Mouse (Mus musculus) heart, postnatal 0 days (tissue): ENCODE results near the gene Vangl2. TPM values are rescaled to one million over a fixed set of nuclear protein-coding genes. Genes with fewer than 3 reads are reported as not detected.

Experiments used
- ATAC-seq: fragments of 200-750 bp; cut with Nextera tagmentation; 2 replicates; pipeline ENCODE4 v1.8.0; 2017; ENCODE audit warnings: low read depth, moderate number of reproducible peaks, moderate library complexity; ENCODE audit not compliant: insufficient read depth
- DNase-seq: peaks from one replicate; pipeline ENCODE4 v3.0.0-alpha.2; 2016; ENCODE audit warnings: low spot score
- H3K27ac ChIP-seq: fragments of 300-500 bp; sonication (generic); 2 replicates; pipeline ENCODE4 v1.5.1; 2014; ENCODE audit warnings: low read depth, mild to moderate bottlenecking
- H3K27me3 ChIP-seq: fragments of 300-500 bp; sonication (generic); 2 replicates; pipeline ENCODE4 v1.6.1; 2014; ENCODE audit warnings: low read length, mixed read lengths; ENCODE audit not compliant: control insufficient read depth, insufficient read depth
- H3K36me3 ChIP-seq: fragments of 300-500 bp; sonication (generic); replicated peaks from 2 replicates; pipeline ENCODE4 v1.6.1; 2014; ENCODE audit warnings: low read length, mixed read lengths; ENCODE audit not compliant: control insufficient read depth, insufficient read depth
- H3K4me1 ChIP-seq: fragments of 300-500 bp; sonication (generic); 2 replicates; pipeline ENCODE4 v1.6.1; 2014; ENCODE audit warnings: antibody characterized with exemption; ENCODE audit not compliant: control insufficient read depth, insufficient read depth
- H3K4me2 ChIP-seq: fragments of 300-500 bp; sonication (generic); 2 replicates; pipeline ENCODE4 v1.6.1; 2014; ENCODE audit warnings: low read depth, mild to moderate bottlenecking, low read length, moderate library complexity
- H3K4me3 ChIP-seq: fragments of 300-500 bp; sonication (generic); 2 replicates; pipeline ENCODE4 v1.5.1; 2014; ENCODE audit warnings: low read depth, low read length
- H3K9ac ChIP-seq: fragments of 300-500 bp; sonication (generic); replicated peaks from 2 replicates; pipeline ENCODE4 v1.6.1; 2014; ENCODE audit warnings: low read depth, low read length, mixed read lengths
- H3K9me3 ChIP-seq: fragments of 300-500 bp; sonication (generic); replicated peaks from 2 replicates; pipeline ENCODE4 v1.6.1; 2016; ENCODE audit warnings: low read length; ENCODE audit not compliant: control insufficient read depth
- CTCF ChIP-seq: IDR thresholded peaks from 2 replicates; pipeline ENCODE4 v1.5.1; 2016; ENCODE audit warnings: antibody characterized with exemption, control low read depth, low read depth
- EP300 ChIP-seq: IDR thresholded peaks from 2 replicates; pipeline ENCODE4 v1.6.1; 2016; ENCODE audit warnings: antibody characterized with exemption, low read depth
- WGBS: fragments of 180-500 bp; shearing (Covaris S2); extraction: QIAGEN DNeasy Blood & Tissue Kit; methylation state at CpG from one replicate; pipeline ENCODE4 v1.1.7; 2014; 5-methylcytosine and 5-hydroxymethylcytosine counted together
- polyA plus RNA-seq: library from polyadenylated mRNA; unstranded; fragments of >200 nt; fragmentation: Nextera tagmentation; extraction: Ambion mirVana; gene quantifications from 2 replicates; pipeline ENCODE4 v1.2.1, GENCODE M21; 2015
- total RNA-seq: library from RNA; depleted of rRNA; stranded (reverse); fragments of >200 nt; gene quantifications from 2 replicates; pipeline ENCODE4 v1.2.3, GENCODE M21; 2014; ENCODE audit warnings: low replicate concordance

Vangl2 gene
- total and polyA plus RNA-seq, 2 experiments from 2014 or later, result 5.2 to 11.2 TPM

DNA sequence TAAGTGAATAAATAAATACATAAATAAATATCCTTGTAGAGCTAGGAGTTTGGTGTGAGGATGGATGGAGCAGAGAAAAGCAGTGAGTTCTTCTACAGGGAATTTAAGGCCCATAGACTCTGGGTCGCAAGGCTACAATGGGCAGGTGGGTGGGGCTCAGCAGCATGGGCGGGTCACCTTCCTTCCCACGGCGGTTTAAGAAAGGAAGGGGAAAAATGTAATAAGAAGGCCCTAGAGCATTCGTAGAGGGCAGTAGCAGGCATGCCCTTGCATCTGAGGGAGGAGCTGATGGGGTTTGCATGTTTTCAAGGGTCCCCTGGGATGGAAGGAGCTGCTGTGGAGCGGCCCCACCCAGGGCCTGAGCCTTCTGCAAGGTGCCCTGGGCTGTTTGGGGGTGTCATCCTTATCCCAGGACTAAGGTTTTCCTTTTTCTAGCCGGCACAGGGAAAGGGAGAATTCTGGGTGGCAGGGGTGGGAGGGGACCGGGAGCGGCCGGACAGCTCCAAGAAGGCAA lies 24.6 kb upstream of the Vangl2 start:
- Histone ChIP-seq H3K27ac (no peak overlapping the region), H3K9me3 (no peaks in the 10 kb centered on the region), H3K4me2 (peak overlapping the region; percentile 18; the same call in 1 of the 2 replicates), H3K4me1 (peaks cover 9% of the 10 kb centered on the region; the same call in 1 of the 2 replicates), H3K4me3 (peak overlapping the region; percentile 12), H3K9ac (no peak overlapping the region), H3K36me3 (no peaks in the 10 kb centered on the region), H3K27me3 (peaks cover 39% of the 10 kb centered on the region)
- TF ChIP-seq CTCF (no peak), EP300 (no peak)
- WGBS, result 16% methylated on average over 10 of the region's 10 CpGs
- ATAC-seq (no peak), DNase-seq (no peak)

DNA sequence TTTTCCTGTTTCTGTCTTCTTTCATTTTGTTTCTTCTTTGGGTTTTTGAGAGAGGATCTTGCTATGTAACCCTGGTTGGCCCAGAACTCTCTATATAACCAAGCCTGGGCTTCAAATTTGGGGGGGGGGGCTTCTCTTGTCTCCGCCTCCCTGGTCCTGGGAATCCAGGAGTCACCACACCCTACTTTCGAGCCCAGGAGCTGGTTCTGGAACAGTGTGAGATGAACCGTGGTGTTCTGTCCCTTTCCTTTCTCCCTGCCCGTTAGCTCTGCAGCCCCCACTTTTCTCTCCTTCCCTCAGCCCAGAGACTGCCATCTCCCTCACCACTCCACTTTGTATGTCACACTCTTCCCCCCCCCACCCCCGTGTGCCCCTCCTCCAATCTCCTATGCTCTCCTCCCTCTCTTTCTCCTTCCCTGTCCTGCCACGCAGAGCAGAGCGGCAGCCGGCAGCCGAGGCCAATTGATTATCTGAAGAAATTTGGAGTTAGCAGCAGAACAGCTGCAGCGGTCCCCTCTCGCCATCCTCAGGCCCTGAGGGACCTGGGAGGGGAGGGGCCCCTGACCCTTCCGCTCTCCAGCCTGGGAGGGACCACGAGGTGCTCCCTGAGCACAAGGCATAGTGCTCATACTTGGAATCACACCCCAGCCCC lies 21.0 kb upstream of the Vangl2 start:
- H3K4me1 ChIP-seq, result peaks cover 8% of the 10 kb centered on the region; the same call in 1 of the 2 replicates
- no peak overlapping the region for H3K4me3 ChIP-seq
- no peak overlapping the region for H3K4me2 ChIP-seq
- no peak for ATAC-seq
- H3K27me3 ChIP-seq, result peaks cover 23% of the 10 kb centered on the region
- H3K36me3 ChIP-seq, result no peaks in the 10 kb centered on the region
- WGBS, result 37% methylated on average over 13 of the region's 13 CpGs
- no peak for TF ChIP-seq CTCF
- TF ChIP-seq EP300, result no peak
- no peak for DNase-seq
- no peak overlapping the region for H3K27ac ChIP-seq
- H3K9ac ChIP-seq, result no peak overlapping the region
- no peaks in the 10 kb centered on the region for H3K9me3 ChIP-seq

GRCm38 (mm10) chr1:172048241-172048734 lies 20.0 kb upstream of the Vangl2 start:
- Histone ChIP-seq H3K4me3 (peak overlapping the region; percentile 35), H3K4me2 (peak overlapping the region; percentile 44), H3K9ac (0 out of 2 replicates have a peak overlapping the region, but pooled peaks have one; percentile 6), H3K27me3 (peaks cover 13% of the 10 kb centered on the region), H3K9me3 (no peaks in the 10 kb centered on the region), H3K27ac (peak overlapping the region; percentile 43), H3K36me3 (no peaks in the 10 kb centered on the region), H3K4me1 (no peaks in the 10 kb centered on the region)
- 27% methylated on average over 6 of the region's 6 CpGs for WGBS
- DNase-seq, result no peak
- TF ChIP-seq EP300, result no peak
- TF ChIP-seq CTCF, result no peak
- ATAC-seq, result no peak

DNA sequence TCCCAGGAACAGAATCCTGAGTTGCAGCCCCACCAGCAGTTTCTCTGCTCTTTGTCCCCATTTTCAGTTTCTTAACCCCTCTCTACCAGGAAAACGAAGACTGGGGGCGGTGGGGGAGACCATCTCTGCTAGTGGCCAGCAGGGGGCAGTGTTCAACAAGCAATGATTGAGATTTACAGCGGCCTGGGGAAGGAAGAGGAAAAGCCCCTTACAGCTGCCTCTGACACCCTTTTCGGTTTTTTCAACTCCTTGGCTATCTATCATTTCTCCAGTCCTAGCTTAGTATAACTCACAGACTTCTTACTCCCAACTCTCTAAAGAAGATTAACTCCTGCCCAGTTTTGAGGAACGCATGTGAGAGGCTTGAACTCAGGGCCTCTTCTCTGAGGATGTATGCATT lies 18.7 kb upstream of the Vangl2 start:
- Histone ChIP-seq H3K4me3 (no peak overlapping the region), H3K9me3 (no peaks in the 10 kb centered on the region), H3K27ac (no peak overlapping the region), H3K4me1 (no peaks in the 10 kb centered on the region), H3K36me3 (no peaks in the 10 kb centered on the region), H3K9ac (no peak overlapping the region), H3K27me3 (0 out of 2 replicates have a peak, but pooled peaks cover 3% of the 10 kb centered on the region), H3K4me2 (no peak overlapping the region)
- TF ChIP-seq EP300, result no peak
- peak; percentile 75 for TF ChIP-seq CTCF
- WGBS, result 15% methylated on average over 5 of the region's 5 CpGs
- ATAC-seq (peak; percentile 67), DNase-seq (peak; percentile 83)

DNA sequence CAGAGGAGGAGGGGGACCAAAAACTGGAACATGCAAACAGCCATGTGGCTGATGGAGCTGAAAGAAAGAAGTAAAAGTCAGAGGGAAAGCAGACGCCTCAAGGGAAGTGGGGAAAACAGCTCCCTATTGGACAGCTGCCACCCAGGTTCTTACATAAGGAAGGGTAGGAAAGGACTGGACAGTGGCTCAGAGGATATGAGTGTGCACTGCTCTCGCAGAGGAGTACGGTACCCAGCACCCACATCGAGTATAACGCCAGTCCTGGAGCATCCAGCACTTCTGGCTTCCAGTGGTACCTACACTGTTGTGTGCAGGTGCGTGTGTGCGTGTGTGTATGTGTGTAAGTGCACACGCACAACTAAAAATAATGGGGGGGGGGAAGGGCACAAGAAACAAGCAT lies 18.2 kb upstream of the Vangl2 start:
- Histone ChIP-seq H3K4me1 (no peaks in the 10 kb centered on the region), H3K4me3 (no peak overlapping the region), H3K9ac (no peak overlapping the region), H3K27me3 (0 out of 2 replicates have a peak, but pooled peaks cover 3% of the 10 kb centered on the region), H3K9me3 (no peaks in the 10 kb centered on the region), H3K4me2 (no peak overlapping the region), H3K36me3 (no peaks in the 10 kb centered on the region), H3K27ac (no peak overlapping the region)
- 60% methylated on average over 8 of the region's 8 CpGs for WGBS
- no peak for ATAC-seq
- no peak for DNase-seq
- TF ChIP-seq CTCF (no peak), EP300 (no peak)
